Mouse (Mus musculus) myocyte (in vitro differentiated cells): ENCODE measurements around the gene Polr2m.

Experiments used
- CEBPB ChIP-seq: IDR thresholded peaks from 2 replicates; pipeline ENCODE4 v1.6.1; 2011; ENCODE audit warnings: mild to moderate bottlenecking, moderate library complexity; ENCODE audit not compliant: poor library complexity, insufficient read depth, severe bottlenecking
- E2F4 ChIP-seq: IDR thresholded peaks from one replicate; pipeline ENCODE4 v1.6.1; 2011; ENCODE audit warnings: mild to moderate bottlenecking, control low read depth, moderate library complexity; ENCODE audit not compliant: insufficient read depth
- MAX ChIP-seq: IDR thresholded peaks from one replicate; pipeline ENCODE4 v1.6.1; 2011; ENCODE audit warnings: low read depth, mild to moderate bottlenecking, control low read depth
- MYOD1 ChIP-seq, 3 experiments: IDR thresholded peaks; one replicate each; pipeline ENCODE4 v1.6.1; 2011; ENCODE audit warnings: control low read depth in 2 of 3, low read depth in 2 of 3, mild to moderate bottlenecking in 2 of 3, moderate library complexity in 1 of 3; ENCODE audit not compliant: insufficient read length in 2 of 3, control insufficient read depth in 1 of 3
- MYOG ChIP-seq, 3 experiments: IDR thresholded peaks; one replicate each; pipeline ENCODE4 v1.6.1; 2011; ENCODE audit warnings: control low read depth in 2 of 3, low read depth in 2 of 3, mild to moderate bottlenecking in 2 of 3; ENCODE audit not compliant: insufficient read length in 2 of 3, control insufficient read depth in 1 of 3, insufficient read depth in 1 of 3
- POLR2A ChIP-seq: IDR thresholded peaks from one replicate; pipeline ENCODE4 v1.6.1; 2011; ENCODE audit warnings: low read depth, mild to moderate bottlenecking, control low read depth, moderate library complexity; ENCODE audit not compliant: insufficient read length
- POLR2AphosphoS2 ChIP-seq: IDR thresholded peaks from one replicate; pipeline ENCODE4 v1.6.1; 2011; ENCODE audit warnings: low read depth, control low read depth; ENCODE audit not compliant: insufficient read length
- REST ChIP-seq: IDR thresholded peaks from one replicate; pipeline ENCODE4 v1.6.1; 2011; ENCODE audit warnings: mild to moderate bottlenecking, control low read depth, moderate library complexity; ENCODE audit not compliant: insufficient read depth, insufficient read length
- SRF ChIP-seq: IDR thresholded peaks from one replicate; pipeline ENCODE4 v1.6.1; 2011; ENCODE audit warnings: low read depth; ENCODE audit not compliant: control insufficient read depth, insufficient read length
- TCF12 ChIP-seq: IDR thresholded peaks from one replicate; pipeline ENCODE4 v1.6.1; 2011; ENCODE audit warnings: mild to moderate bottlenecking, control low read depth; ENCODE audit not compliant: poor library complexity, insufficient read depth, severe bottlenecking
- TCF3 ChIP-seq: IDR thresholded peaks from one replicate; pipeline ENCODE4 v1.6.1; 2011; ENCODE audit warnings: low read depth, control low read depth; ENCODE audit not compliant: insufficient read length
- USF1 ChIP-seq: IDR thresholded peaks from one replicate; pipeline ENCODE4 v1.6.1; 2011; ENCODE audit warnings: low read depth, mild to moderate bottlenecking, control low read depth, moderate library complexity

GRCm38 (mm10) chr9:71513566-71513965 is 27.8 kb upstream of the Polr2m start:
- TF ChIP-seq MAX (no peak), USF1 (no peak), POLR2A (no peak), MYOG (IDR thresholded peaks at IDR 0.05; ENCODE audit: control insufficient read depth in 1 of 3, insufficient read depth in 1 of 3, insufficient read length in 2 of 3, low read depth in 2 of 3) (no peak), TCF3 (no peak), POLR2AphosphoS2 (no peak), TCF12 (no peak), MYOD1 (IDR thresholded peaks at IDR 0.05; ENCODE audit: control insufficient read depth in 1 of 3, insufficient read length in 2 of 3, low read depth in 2 of 3) (no peak), E2F4 (no peak), SRF (no peak), CEBPB (no peak), REST (no peak)
